Mouse (Mus musculus): ENCODE measurements at regions not wholly inside any gene's neighbourhood (a gene's known extent, or its start where the extent isn't known, plus 50 kb on each side); places are given as distances from the start of the nearest gene placed in this dataset.

DNA sequence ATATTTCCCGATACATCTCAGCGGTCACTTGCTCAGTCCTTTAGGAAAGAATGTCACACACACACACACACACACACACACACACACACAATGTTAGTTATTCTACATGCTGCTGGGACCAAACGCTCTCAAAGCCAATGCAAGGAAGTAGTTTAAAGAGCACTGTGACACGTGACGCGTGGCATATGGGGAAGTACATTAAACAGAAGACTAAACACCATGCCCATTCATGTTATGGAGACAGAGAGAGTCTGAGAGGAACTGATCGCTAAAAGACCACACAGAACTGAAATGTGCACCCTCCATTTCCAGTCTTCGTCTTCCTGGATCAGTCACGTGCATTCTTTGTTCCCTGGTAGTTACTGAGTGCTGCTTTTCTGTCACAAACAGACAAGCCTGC lies 53.6 kb upstream of the Cited2 start:
- Histone ChIP-seq H3K27me3 (ENCODE audit: insufficient read depth, low read length) (no peaks in the 10 kb centered on the region), H3K4me2 (ENCODE audit: low read depth) (no peak overlapping the region), H3K27ac (ENCODE audit: low read depth, low read length) (no peak overlapping the region), H3K9ac (no peak overlapping the region), H3K4me3 (ENCODE audit: low read depth, low read length) (no peak overlapping the region), H3K4me1 (ENCODE audit: insufficient read depth) (no peaks in the 10 kb centered on the region), H3K9me3 (ENCODE audit: low read length) (no peaks in the 10 kb centered on the region), H3K36me3 (ENCODE audit: insufficient read depth) (no peaks in the 10 kb centered on the region)
- ATAC-seq (no peak), DNase-seq (no peak)
- 91% methylated on average over 9 of the region's 9 CpGs for WGBS
- TF ChIP-seq CTCF (IDR thresholded peaks at IDR 0.05; ENCODE audit: low read depth), result no peak

Measured in forebrain, postnatal 0 days (tissue).